Mouse (Mus musculus) central nervous system, embryonic 14 days (tissue): Measurements from ENCODE around the gene Iqcf4. TPM values are rescaled to one million over a fixed set of nuclear protein-coding genes. Genes with fewer than 3 reads are reported as not detected.

Source experiments
- polyA plus RNA-seq: library from polyadenylated mRNA; depleted of rRNA; stranded (reverse); fragments of >200 nt; gene quantifications from 2 replicates; pipeline ENCODE4 v1.2.3, GENCODE M21; 2012; rRNA removed

The Iqcf4 gene
- polyA plus RNA-seq, result not detected in 2 replicates

DNA sequence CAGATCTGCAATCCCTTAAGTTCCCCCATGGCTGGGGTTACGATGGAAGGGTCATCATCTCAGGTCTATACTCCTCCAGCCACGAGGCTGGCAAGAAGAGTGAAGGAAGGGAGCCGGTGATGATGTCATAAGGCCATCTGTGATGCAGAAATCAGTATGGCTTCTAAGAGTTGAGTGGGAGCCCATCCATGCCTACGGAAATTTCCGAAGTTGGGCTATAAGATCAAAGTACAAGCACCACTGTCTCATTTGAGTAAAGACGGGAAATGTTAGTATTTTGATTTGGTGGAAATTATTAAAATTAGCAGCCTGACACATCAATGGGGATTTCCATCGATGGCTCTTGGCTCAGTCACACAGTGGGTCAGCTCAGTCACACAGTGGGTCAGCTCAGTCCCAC is at the start of gene Iqcf4:
TSS of gene Iqcf4 (minus strand) at position 101 of the 400 bp plus-strand sequence.

DNA sequence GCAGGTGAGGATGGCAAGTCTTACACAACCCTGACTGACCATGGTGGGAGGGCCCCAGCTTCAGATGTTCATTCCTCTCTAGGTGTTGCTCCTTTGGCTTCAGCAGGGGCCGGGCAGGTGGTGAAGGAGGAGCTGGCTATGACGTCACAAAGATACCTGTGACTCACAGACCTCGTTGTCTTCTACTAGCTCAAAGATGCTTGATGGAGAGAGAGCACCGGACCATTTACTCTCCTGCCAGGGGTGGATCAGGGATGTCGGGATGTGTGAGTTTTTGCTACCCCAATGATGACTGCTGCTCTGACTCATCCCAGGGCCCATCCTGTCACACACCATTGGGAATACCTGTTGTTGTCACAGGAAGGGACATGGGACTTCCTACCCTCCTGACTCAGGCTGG is 9.3 kb downstream of the Iqcf4 start, which contains the start of gene Iqcf3:
TSS of gene Iqcf3 (minus strand) at position 101 of the 400 bp plus-strand sequence.

Other genes starting within 250 kb of the Iqcf4 start
- gene Dusp7, start 202.4 kb downstream of the Iqcf4 start, polyA plus RNA-seq, result 33.3 and 48.3 TPM in 2 replicates
- gene Rpl29, start 141.5 kb downstream of the Iqcf4 start, polyA plus RNA-seq, result 818 and 832 TPM in 2 replicates
- 22.9 and 23.0 TPM in 2 replicates for gene Acy1, start 132.7 kb downstream of the Iqcf4 start, polyA plus RNA-seq
- gene Abhd14b, start 123.5 kb downstream of the Iqcf4 start, polyA plus RNA-seq, result 15.2 and 23.0 TPM in 2 replicates
- 56.2 and 65.9 TPM in 2 replicates for gene Abhd14a, start 123.3 kb downstream of the Iqcf4 start, polyA plus RNA-seq
- gene Pcbp4, start 117.7 kb downstream of the Iqcf4 start, polyA plus RNA-seq, result 528 and 567 TPM in 2 replicates
- 0.29 and 0.65 TPM in 2 replicates for gene Gpr62, start 105.1 kb downstream of the Iqcf4 start, polyA plus RNA-seq
- gene Rrp9, start 95.0 kb downstream of the Iqcf4 start, polyA plus RNA-seq, result 44.2 and 44.7 TPM in 2 replicates
- 2.0 and 3.3 TPM in 2 replicates for gene Parp3, start 94.0 kb downstream of the Iqcf4 start, polyA plus RNA-seq
- gene Iqcf1, start 71.0 kb downstream of the Iqcf4 start, polyA plus RNA-seq, result not detected in 2 replicates
- gene Iqcf5, start 56.4 kb downstream of the Iqcf4 start, polyA plus RNA-seq, result not detected in 2 replicates
- not detected in 2 replicates for gene Iqcf3, start 9.4 kb downstream of the Iqcf4 start, polyA plus RNA-seq
- gene Iqcf6, start 55.6 kb upstream of the Iqcf4 start, polyA plus RNA-seq, result not detected in 2 replicates
- 7.3 and 7.7 TPM in 2 replicates for gene Grm2, start 85.1 kb upstream of the Iqcf4 start, polyA plus RNA-seq
- gene Tex264, start 114.9 kb upstream of the Iqcf4 start, polyA plus RNA-seq, result 41.9 and 48.5 TPM in 2 replicates
- gene Rad54l2, start 218.2 kb upstream of the Iqcf4 start, polyA plus RNA-seq, result 13.4 and 13.8 TPM in 2 replicates